In genomic region chrX:7763631-7764393, GRCm38 (mm10) we compare ENCODE assay signal across 1 mouse cellular context.
TF ChIP-seq lines count a peak whose summit lies in the region.

No protein-coding gene starts in this region.

TF ChIP-seq in ES-E14, 5 proteins besides CTCF, POLR2A, EP300 and RAD21 (continued from another document):
- TF ChIP-seq MAFK (IDR thresholded peaks at IDR 0.05; ENCODE audit: insufficient read depth, low read depth, low read length) (no peak), ZNF384 (IDR thresholded peaks at IDR 0.05; ENCODE audit: low read depth, low read length) (no peak)
TF ChIP-seq in ES-E14: peak in this region for 0.
